Mouse (Mus musculus): Measurements from ENCODE around the gene Adamts14.

GRCm38 (mm10) chr10:61284309-61284708 is 11.1 kb upstream of the Adamts14 start:
- TF ChIP-seq CTCF (IDR thresholded peaks at IDR 0.05) (no peak), EP300 (IDR thresholded peaks at IDR 0.05) (no peak)
